Mouse (Mus musculus): ENCODE data around the gene Ryr2. TPM values are rescaled to one million over a fixed set of nuclear protein-coding genes. Genes with fewer than 3 reads are reported as not detected.

Ryr2 gene
- polyA plus RNA-seq, 1 experiment from 2014 or later = 0.87 TPM

DNA sequence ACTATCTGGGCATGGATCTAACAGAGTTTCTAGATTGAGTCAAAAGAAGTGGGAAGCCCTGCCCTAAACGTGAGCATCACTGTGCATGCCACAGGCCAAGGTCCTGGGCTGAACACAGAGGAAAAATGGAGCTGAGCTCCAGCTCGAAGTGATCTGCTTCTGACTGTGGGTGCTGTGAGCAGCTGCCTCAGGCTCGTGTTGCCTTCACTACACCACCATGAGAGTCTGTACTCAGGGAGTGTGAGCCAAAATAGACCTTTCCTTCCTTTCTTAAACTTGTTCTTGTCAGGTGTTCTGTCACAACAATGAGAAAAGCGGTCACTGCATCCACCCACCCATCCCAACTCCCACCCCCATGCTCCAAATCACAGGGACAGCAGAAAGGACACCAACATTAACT, 27.2 kb downstream of the Ryr2 start:
- Histone ChIP-seq H3K9me3 (replicated peaks; ENCODE audit: control insufficient read depth, low read length) (no peaks in the 10 kb centered on the region), H3K4me1 (ENCODE audit: control insufficient read depth, insufficient read depth, low read length) (no peaks in the 10 kb centered on the region), H3K9ac (ENCODE audit: low read length) (no peak overlapping the region), H3K4me2 (ENCODE audit: low read depth, low read length) (no peak overlapping the region), H3K36me3 (ENCODE audit: control insufficient read depth, insufficient read depth, low read length) (no peaks in the 10 kb centered on the region), H3K27me3 (ENCODE audit: control insufficient read depth, insufficient read depth, low read length) (no peaks in the 10 kb centered on the region), H3K27ac (ENCODE audit: low read length) (no peak overlapping the region), H3K4me3 (replicated peaks; ENCODE audit: low read length) (no peak overlapping the region)
- ATAC-seq (ENCODE audit: insufficient read depth, low FRiP score) = no peak
- 78% methylated on average over 4 of the region's 4 CpGs for WGBS

DNA sequence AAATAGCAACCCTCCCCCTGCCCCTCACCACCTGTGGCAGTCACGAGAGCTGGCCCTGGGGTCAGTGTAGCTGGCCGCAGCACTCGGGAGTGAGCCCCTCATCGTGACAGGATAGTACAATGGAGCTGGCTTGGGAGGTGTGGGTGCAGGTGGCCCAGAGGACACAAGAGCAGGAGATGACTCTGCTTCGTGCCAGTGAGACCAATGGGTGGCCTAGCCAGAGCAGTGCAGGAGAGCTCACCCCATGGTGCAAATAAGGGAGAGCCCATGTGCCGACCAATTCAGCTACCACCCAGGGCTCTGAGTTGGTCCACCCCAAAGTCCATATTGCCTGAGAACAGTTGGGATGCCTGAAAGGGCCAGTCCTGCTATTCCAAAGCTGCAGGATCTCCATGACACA, 31.8 kb downstream of the Ryr2 start:
- H3K4me3 ChIP-seq (replicated peaks; ENCODE audit: low read length) = no peak overlapping the region

DNA sequence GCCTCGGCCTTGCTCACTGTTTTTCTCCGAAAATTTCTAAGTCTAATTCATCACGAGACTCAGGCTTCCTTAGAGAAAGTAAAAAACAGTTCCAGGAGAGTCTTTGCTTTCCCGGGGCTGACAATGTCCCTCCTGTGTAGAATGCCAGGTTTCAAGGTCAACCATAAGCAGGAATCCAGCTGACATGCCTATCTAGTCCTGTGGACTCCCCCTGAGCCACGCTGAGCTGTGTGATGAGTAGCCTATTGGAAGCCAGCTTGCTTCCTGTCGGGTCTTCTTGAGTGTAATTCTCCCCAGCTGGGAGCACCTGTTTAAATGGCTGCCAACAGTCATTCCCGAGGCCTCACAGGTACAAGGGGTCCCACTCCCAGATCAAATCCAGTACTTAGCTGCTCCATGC, 34.2 kb downstream of the Ryr2 start:
- no peak overlapping the region for H3K4me3 ChIP-seq (replicated peaks; ENCODE audit: low read length)
- H3K4me2 ChIP-seq (ENCODE audit: low read depth, low read length) = no peak overlapping the region
- H3K9ac ChIP-seq (ENCODE audit: low read length) = no peak overlapping the region
- 43% methylated on average over 7 of the region's 7 CpGs for WGBS
- no peaks in the 10 kb centered on the region for H3K36me3 ChIP-seq (ENCODE audit: control insufficient read depth, insufficient read depth, low read length)
- H3K27ac ChIP-seq (ENCODE audit: low read length) = no peak overlapping the region
- no peaks in the 10 kb centered on the region for H3K27me3 ChIP-seq (ENCODE audit: control insufficient read depth, insufficient read depth, low read length)
- H3K9me3 ChIP-seq (replicated peaks; ENCODE audit: control insufficient read depth, low read length) = no peaks in the 10 kb centered on the region
- no peak for ATAC-seq (ENCODE audit: insufficient read depth, low FRiP score)
- 0 out of 2 replicates have a peak, but pooled peaks cover 3% of the 10 kb centered on the region for H3K4me1 ChIP-seq (ENCODE audit: control insufficient read depth, insufficient read depth, low read length)

More for the DNA sequence above, 31.8 kb downstream of the Ryr2 start:
- H3K4me2 ChIP-seq (ENCODE audit: low read depth, low read length) = no peak overlapping the region
- H3K9me3 ChIP-seq (replicated peaks; ENCODE audit: control insufficient read depth, low read length) = no peaks in the 10 kb centered on the region
- no peak overlapping the region for H3K27ac ChIP-seq (ENCODE audit: low read length)
- no peak for ATAC-seq (ENCODE audit: insufficient read depth, low FRiP score)
- H3K4me1 ChIP-seq (ENCODE audit: control insufficient read depth, insufficient read depth, low read length) = 0 out of 2 replicates have a peak, but pooled peaks cover 3% of the 10 kb centered on the region
- no peaks in the 10 kb centered on the region for H3K36me3 ChIP-seq (ENCODE audit: control insufficient read depth, insufficient read depth, low read length)
- H3K27me3 ChIP-seq (ENCODE audit: control insufficient read depth, insufficient read depth, low read length) = no peaks in the 10 kb centered on the region
- WGBS = 83% methylated on average over 6 of the region's 6 CpGs
- no peak overlapping the region for H3K9ac ChIP-seq (ENCODE audit: low read length)

DNA sequence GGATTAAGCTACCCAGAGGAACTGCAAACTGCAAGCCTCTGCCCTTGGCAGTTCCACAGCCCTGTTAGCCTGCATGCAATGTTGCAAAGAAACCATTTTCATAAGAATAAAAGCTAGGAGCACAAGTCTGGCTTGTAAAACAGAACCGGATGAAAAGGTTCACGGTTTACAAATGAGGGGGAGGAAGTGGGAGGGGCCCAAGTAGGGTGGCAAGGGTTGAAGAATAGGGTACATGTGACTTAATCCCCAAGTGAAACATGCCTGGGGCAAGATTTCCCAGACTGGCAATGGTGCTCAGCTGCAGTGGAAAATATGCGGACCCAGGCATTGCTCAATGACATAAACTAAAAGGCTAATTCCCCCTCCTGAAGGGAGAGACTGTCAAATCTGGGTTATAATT, 34.6 kb downstream of the Ryr2 start:
- 36% methylated on average over 3 of the region's 3 CpGs for WGBS
- no peak for ATAC-seq (ENCODE audit: insufficient read depth, low FRiP score)

DNA sequence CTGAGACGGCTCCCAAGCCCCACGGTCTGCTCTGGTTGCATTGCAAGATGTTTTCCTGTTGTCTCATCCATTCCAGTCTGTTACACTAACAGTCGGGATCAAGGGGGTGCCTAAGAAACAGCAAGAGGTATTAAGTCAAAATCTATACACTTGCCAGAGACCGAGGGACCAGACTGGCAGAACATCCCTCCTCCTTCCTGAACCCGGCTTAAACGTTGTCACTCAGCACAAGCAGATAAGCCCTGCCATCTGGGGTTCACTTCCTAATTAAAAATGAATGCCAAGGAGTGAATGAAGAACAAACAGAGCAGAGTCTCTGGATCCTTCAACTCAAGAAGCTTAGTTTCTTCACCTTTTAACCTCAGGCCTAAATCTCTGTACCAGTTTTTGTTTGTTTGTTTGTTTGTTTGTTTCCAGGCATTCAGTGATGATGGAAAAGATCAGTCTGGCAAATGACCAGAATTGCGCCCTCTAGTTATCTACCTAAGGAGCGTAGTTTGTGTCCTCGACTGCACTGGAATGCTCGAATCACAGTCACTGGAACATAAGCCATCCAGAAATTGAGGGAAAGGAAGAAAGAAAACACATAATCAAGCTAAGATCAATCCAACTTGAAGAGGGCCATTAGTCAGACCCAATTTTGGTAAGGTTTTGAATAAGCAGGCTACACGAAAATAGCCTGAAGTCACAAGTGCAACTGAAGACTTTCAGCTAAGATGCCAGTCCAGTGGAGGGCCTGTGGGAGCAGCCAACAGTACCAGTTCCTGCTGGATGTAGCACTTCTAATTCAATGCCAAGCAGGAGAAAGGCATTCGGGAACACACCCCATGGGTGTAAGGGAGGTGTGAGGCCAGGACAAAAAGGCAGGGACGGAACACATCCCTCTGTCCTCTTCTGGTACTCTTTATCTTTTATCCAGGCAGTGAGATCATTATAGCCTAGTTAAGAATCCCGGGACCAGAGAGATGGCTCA, 36.3 kb downstream of the Ryr2 start:
- Histone ChIP-seq H3K4me3 (replicated peaks; ENCODE audit: low read length) (no peak overlapping the region), H3K4me1 (ENCODE audit: control insufficient read depth, insufficient read depth, low read length) (0 out of 2 replicates have a peak, but pooled peaks cover 3% of the 10 kb centered on the region), H3K9me3 (replicated peaks; ENCODE audit: control insufficient read depth, low read length) (no peaks in the 10 kb centered on the region), H3K27me3 (ENCODE audit: control insufficient read depth, insufficient read depth, low read length) (no peaks in the 10 kb centered on the region), H3K27ac (ENCODE audit: low read length) (no peak overlapping the region), H3K4me2 (ENCODE audit: low read depth, low read length) (no peak overlapping the region), H3K9ac (ENCODE audit: low read length) (no peak overlapping the region), H3K36me3 (ENCODE audit: control insufficient read depth, insufficient read depth, low read length) (no peaks in the 10 kb centered on the region)
- no peak for ATAC-seq (ENCODE audit: insufficient read depth, low FRiP score)
- WGBS = 77% methylated on average over 14 of the region's 14 CpGs

More for the DNA sequence above, 34.6 kb downstream of the Ryr2 start:
- no peaks in the 10 kb centered on the region for H3K27me3 ChIP-seq (ENCODE audit: control insufficient read depth, insufficient read depth, low read length)
- no peak overlapping the region for H3K9ac ChIP-seq (ENCODE audit: low read length)
- H3K4me1 ChIP-seq (ENCODE audit: control insufficient read depth, insufficient read depth, low read length) = 0 out of 2 replicates have a peak, but pooled peaks cover 3% of the 10 kb centered on the region
- H3K4me2 ChIP-seq (ENCODE audit: low read depth, low read length) = no peak overlapping the region
- H3K9me3 ChIP-seq (replicated peaks; ENCODE audit: control insufficient read depth, low read length) = no peaks in the 10 kb centered on the region
- no peak overlapping the region for H3K27ac ChIP-seq (ENCODE audit: low read length)
- no peak overlapping the region for H3K4me3 ChIP-seq (replicated peaks; ENCODE audit: low read length)
- H3K36me3 ChIP-seq (ENCODE audit: control insufficient read depth, insufficient read depth, low read length) = no peaks in the 10 kb centered on the region

DNA sequence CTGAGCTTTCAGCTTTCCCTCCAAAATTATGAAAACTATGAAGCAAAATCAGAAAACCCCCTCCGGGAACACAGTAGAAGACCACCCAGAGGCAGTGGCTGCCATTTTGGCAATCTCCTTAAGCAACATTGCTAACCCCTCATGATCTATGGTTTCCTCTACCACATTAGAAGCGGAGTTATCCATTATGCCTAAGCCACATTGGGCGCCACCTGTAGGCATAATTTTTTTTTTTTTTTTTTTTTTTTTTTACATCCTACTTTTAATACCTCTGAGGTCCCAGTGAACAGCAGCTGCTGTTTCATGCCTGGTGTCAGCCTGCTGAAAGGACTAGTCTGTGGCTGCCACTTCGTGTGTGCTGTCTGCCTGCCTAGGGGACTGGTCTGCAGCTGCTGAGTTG, 42.2 kb downstream of the Ryr2 start:
- H3K4me1 ChIP-seq (ENCODE audit: control insufficient read depth, insufficient read depth, low read length) = no peaks in the 10 kb centered on the region
- H3K27ac ChIP-seq (ENCODE audit: low read length) = no peak overlapping the region
- no peak overlapping the region for H3K9ac ChIP-seq (ENCODE audit: low read length)
- no peaks in the 10 kb centered on the region for H3K9me3 ChIP-seq (replicated peaks; ENCODE audit: control insufficient read depth, low read length)
- WGBS = 79% methylated on average over 4 of the region's 4 CpGs
- no peaks in the 10 kb centered on the region for H3K36me3 ChIP-seq (ENCODE audit: control insufficient read depth, insufficient read depth, low read length)
- no peak overlapping the region for H3K4me2 ChIP-seq (ENCODE audit: low read depth, low read length)
- no peak overlapping the region for H3K4me3 ChIP-seq (replicated peaks; ENCODE audit: low read length)
- ATAC-seq (ENCODE audit: insufficient read depth, low FRiP score) = no peak
- no peaks in the 10 kb centered on the region for H3K27me3 ChIP-seq (ENCODE audit: control insufficient read depth, insufficient read depth, low read length)

DNA sequence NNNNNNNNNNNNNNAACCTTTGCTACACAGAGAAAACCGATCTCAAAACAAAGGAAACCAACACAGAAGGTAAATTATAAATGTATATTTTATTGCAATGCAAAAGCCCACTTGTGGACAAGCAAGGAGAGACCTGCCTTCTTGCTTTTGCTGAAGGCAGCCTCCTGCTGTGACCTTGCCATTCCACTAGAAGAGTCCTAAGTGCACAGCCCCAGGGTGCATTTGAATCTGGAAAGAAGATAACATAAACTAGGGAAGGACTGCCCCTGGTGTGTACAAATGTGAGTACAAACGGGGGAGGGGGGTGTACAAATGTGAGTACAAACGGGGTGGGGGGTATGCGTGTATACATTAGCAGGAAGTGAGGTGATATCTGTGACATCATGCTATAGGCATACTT, 43.2 kb downstream of the Ryr2 start:
- no peaks in the 10 kb centered on the region for H3K36me3 ChIP-seq (ENCODE audit: control insufficient read depth, insufficient read depth, low read length)
- no peak overlapping the region for H3K4me2 ChIP-seq (ENCODE audit: low read depth, low read length)
- no peak overlapping the region for H3K27ac ChIP-seq (ENCODE audit: low read length)
- no peak for ATAC-seq (ENCODE audit: insufficient read depth, low FRiP score)
- H3K9me3 ChIP-seq (replicated peaks; ENCODE audit: control insufficient read depth, low read length) = no peaks in the 10 kb centered on the region
- WGBS = 65% methylated on average over 4 of the region's 4 CpGs
- H3K4me3 ChIP-seq (replicated peaks; ENCODE audit: low read length) = no peak overlapping the region
- no peaks in the 10 kb centered on the region for H3K4me1 ChIP-seq (ENCODE audit: control insufficient read depth, insufficient read depth, low read length)
- no peaks in the 10 kb centered on the region for H3K27me3 ChIP-seq (ENCODE audit: control insufficient read depth, insufficient read depth, low read length)
- H3K9ac ChIP-seq (ENCODE audit: low read length) = no peak overlapping the region

DNA sequence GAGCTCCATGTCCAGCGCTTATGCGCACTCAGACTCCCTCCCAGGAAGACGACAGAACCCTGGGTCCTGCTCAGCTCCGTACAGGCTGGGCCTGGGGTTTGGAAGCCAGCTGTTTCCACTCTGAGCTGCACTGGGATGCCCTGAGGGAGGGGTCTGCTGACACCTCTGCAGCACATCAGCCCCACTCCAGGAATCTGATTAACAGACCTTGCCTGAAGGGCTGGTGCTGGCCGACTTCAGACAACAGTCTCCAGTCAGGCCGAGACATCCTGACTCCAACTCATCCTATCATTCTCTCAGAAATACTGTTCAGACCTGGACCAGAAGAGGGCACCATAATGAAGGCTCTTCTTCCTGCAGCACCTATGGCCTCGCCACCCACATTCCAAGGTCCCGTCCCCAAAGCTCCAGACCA, 49.4 kb downstream of the Ryr2 start:
- Histone ChIP-seq H3K4me3 (replicated peaks; ENCODE audit: low read length) (no peak overlapping the region), H3K9me3 (replicated peaks; ENCODE audit: control insufficient read depth, low read length) (no peaks in the 10 kb centered on the region), H3K36me3 (ENCODE audit: control insufficient read depth, insufficient read depth, low read length) (no peaks in the 10 kb centered on the region), H3K27ac (ENCODE audit: low read length) (no peak overlapping the region), H3K4me1 (ENCODE audit: control insufficient read depth, insufficient read depth, low read length) (no peaks in the 10 kb centered on the region), H3K4me2 (ENCODE audit: low read depth, low read length) (no peak overlapping the region), H3K9ac (ENCODE audit: low read length) (no peak overlapping the region), H3K27me3 (ENCODE audit: control insufficient read depth, insufficient read depth, low read length) (no peaks in the 10 kb centered on the region)
- WGBS = 49% methylated on average over 8 of the region's 8 CpGs
- ATAC-seq (ENCODE audit: insufficient read depth, low FRiP score) = 0 out of 2 replicates have a peak, but pooled peaks have one; percentile 38

DNA sequence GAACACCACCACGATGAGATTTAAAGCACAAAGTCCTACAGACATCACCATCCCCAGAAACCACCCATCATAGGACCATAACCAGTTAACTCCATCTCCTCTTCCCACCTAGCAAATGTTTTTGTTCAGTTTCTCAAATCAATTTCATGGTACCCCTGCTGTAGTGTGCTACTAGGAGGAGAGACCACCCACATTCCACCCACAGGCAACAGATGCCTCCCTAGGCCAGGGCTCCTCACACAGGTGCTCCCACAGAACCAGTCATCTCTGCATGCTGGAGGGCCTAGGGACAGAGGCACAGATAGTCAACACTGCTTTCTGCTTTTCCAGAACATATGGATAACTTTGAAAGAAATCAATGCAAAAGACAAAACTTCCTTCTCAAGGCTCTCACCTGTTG, 50.8 kb downstream of the Ryr2 start:
- H3K9me3 ChIP-seq (replicated peaks; ENCODE audit: control insufficient read depth, low read length) = no peaks in the 10 kb centered on the region
- H3K4me1 ChIP-seq (ENCODE audit: control insufficient read depth, insufficient read depth, low read length) = no peaks in the 10 kb centered on the region
- no peak overlapping the region for H3K9ac ChIP-seq (ENCODE audit: low read length)
- no peak overlapping the region for H3K4me2 ChIP-seq (ENCODE audit: low read depth, low read length)
- ATAC-seq (ENCODE audit: insufficient read depth, low FRiP score) = no peak
- no peak overlapping the region for H3K4me3 ChIP-seq (replicated peaks; ENCODE audit: low read length)
- WGBS = 65% methylated on average over 1 of the region's 1 CpGs
- H3K36me3 ChIP-seq (ENCODE audit: control insufficient read depth, insufficient read depth, low read length) = no peaks in the 10 kb centered on the region
- H3K27me3 ChIP-seq (ENCODE audit: control insufficient read depth, insufficient read depth, low read length) = no peaks in the 10 kb centered on the region
- H3K27ac ChIP-seq (ENCODE audit: low read length) = no peak overlapping the region
